Comparison of ENCODE assay signal across 28 mouse cellular contexts in genomic region chr7:109358435-109359187, GRCm38 (mm10).
A peak's percentile ranks its signal among the peaks of the same experiment; 100 is the strongest.
DNase-seq lines count a peak whose midpoint lies in the region; ATAC-seq lines count a peak whose summit lies in the region.
"Had no signal": no experiment of that assay in that cellular context is flagged by ENCODE, and none has a peak within 500 bp of the region (broad histone marks: within the 10 kb centered on the region; RNA-seq: fewer than 3 reads in every experiment).

No protein-coding gene starts in this region.

- no peak overlapping the region for H3K4me2 ChIP-seq in midbrain, embryonic 14.5 days (ENCODE audit: low read length)
- no peak overlapping the region for H3K4me2 ChIP-seq in midbrain, embryonic 15.5 days
- H3K4me2 ChIP-seq: embryonic facial prominence, embryonic 12.5 days; forebrain, embryonic 15.5 days; heart, embryonic 11.5 days; hindbrain, embryonic 13.5 days had no signal

- H3K9me3 ChIP-seq in midbrain, embryonic 14.5 days (ENCODE audit: control insufficient read depth, low read length) = no peaks in the 10 kb centered on the region
- no peaks in the 10 kb centered on the region for H3K9me3 ChIP-seq in midbrain, embryonic 15.5 days
- H3K9me3 ChIP-seq: embryonic facial prominence, embryonic 12.5 days; forebrain, embryonic 15.5 days; hindbrain, embryonic 13.5 days; midbrain, embryonic 10.5 days had no signal

- ATAC-seq in midbrain, embryonic 14.5 days (ENCODE audit: low FRiP score, low TSS enrichment) = no peak
- ATAC-seq in midbrain, embryonic 15.5 days (replicated peaks) = no peak
- ATAC-seq in hematopoietic stem cell, adult 5-6 weeks (replicated peaks in 1 of 2; ENCODE audit: insufficient read depth in 1 of 2, low FRiP score in 2 of 2, low TSS enrichment in 1 of 2, low read depth in 1 of 2, poor library complexity in 2 of 2, severe bottlenecking in 2 of 2) = peak; percentile 76 to 92
- ATAC-seq: forebrain, embryonic 15.5 days; intestine, embryonic 16.5 days had no signal

- H3K4me3 ChIP-seq in midbrain, embryonic 14.5 days (replicated peaks; ENCODE audit: low read depth, low read length) = no peak overlapping the region
- H3K4me3 ChIP-seq in midbrain, embryonic 15.5 days = no peak overlapping the region
- H3K4me3 ChIP-seq: embryonic facial prominence, embryonic 12.5 days; forebrain, embryonic 15.5 days; hindbrain, embryonic 13.5 days; midbrain, embryonic 10.5 days had no signal

- DNase-seq in midbrain, embryonic 14.5 days = peak; percentile 16
- peak; percentile 59 for DNase-seq in MEL-GATA-1-ER (ENCODE audit: extremely low read depth, low read depth)
- DNase-seq in cerebellum, postnatal 14 days = no peak
- no peak for DNase-seq in adrenal gland, postnatal 10 days
- DNase-seq in gastrocnemius, postnatal 4 days (ENCODE audit: low spot score in 2 of 2) = no peak
- DNase-seq: adrenal gland, postnatal 36 days; cerebellum, adult 2 months; cerebellum, postnatal 25 days; embryo, embryonic 11 days; heart, postnatal 36 days; kidney, adult 9 months; kidney, postnatal 14 days; layer of hippocampus, adult 9-11 months; liver; lung, adult 2 months; lung, postnatal 10 days; right cerebral cortex, postnatal 14 days; thymus, postnatal 14 days had no signal

- WGBS in midbrain, embryonic 14.5 days = 65% methylated on average over 5 of the region's 5 CpGs
- WGBS in midbrain, embryonic 15.5 days = 58% methylated on average over 5 of the region's 5 CpGs

- H3K27me3 ChIP-seq in midbrain, embryonic 14.5 days (ENCODE audit: control insufficient read depth, insufficient read depth, low read length) = no peaks in the 10 kb centered on the region
- H3K27me3 ChIP-seq in midbrain, embryonic 15.5 days (replicated peaks) = no peaks in the 10 kb centered on the region
- H3K27me3 ChIP-seq: embryonic facial prominence, embryonic 12.5 days; forebrain, embryonic 15.5 days; hindbrain, embryonic 13.5 days had no signal

- H3K36me3 ChIP-seq in midbrain, embryonic 14.5 days (ENCODE audit: control insufficient read depth, insufficient read depth, low read length) = no peaks in the 10 kb centered on the region
- H3K36me3 ChIP-seq in midbrain, embryonic 15.5 days (replicated peaks) = no peaks in the 10 kb centered on the region
- H3K36me3 ChIP-seq: embryonic facial prominence, embryonic 12.5 days; forebrain, embryonic 15.5 days; hindbrain, embryonic 13.5 days; midbrain, embryonic 10.5 days had no signal

- no peak overlapping the region for H3K9ac ChIP-seq in midbrain, embryonic 14.5 days (replicated peaks; ENCODE audit: low read length)
- H3K9ac ChIP-seq in midbrain, embryonic 15.5 days = no peak overlapping the region
- H3K9ac ChIP-seq: embryonic facial prominence, embryonic 12.5 days; forebrain, embryonic 15.5 days; hindbrain, embryonic 13.5 days; liver, embryonic 14.5 days had no signal

- no peak overlapping the region for H3K27ac ChIP-seq in midbrain, embryonic 14.5 days (replicated peaks; ENCODE audit: low read depth, low read length)
- H3K27ac ChIP-seq in midbrain, embryonic 15.5 days = no peak overlapping the region
- H3K27ac ChIP-seq: embryonic facial prominence, embryonic 12.5 days; forebrain, embryonic 15.5 days; hindbrain, embryonic 13.5 days; liver, embryonic 14.5 days; macrophage; midbrain, embryonic 10.5 days had no signal

- H3K4me1 ChIP-seq in midbrain, embryonic 14.5 days (ENCODE audit: control insufficient read depth, insufficient read depth, low read length) = no peaks in the 10 kb centered on the region
- H3K4me1 ChIP-seq in midbrain, embryonic 15.5 days = no peaks in the 10 kb centered on the region
- H3K4me1 ChIP-seq: embryonic facial prominence, embryonic 12.5 days; forebrain, embryonic 15.5 days; hindbrain, embryonic 13.5 days; midbrain, embryonic 10.5 days had no signal

Comparison
In these comparisons a context has a peak if more than half of its experiments do, and no peak if none do; other contexts are left out.
1. ATAC-seq: peak in hematopoietic stem cell, adult 5-6 weeks (2 of 2); none in midbrain, embryonic 14.5 days (single experiment) and midbrain, embryonic 15.5 days (single experiment).
2. DNase-seq: peak in midbrain, embryonic 14.5 days (single experiment) and MEL-GATA-1-ER (single experiment); none in cerebellum, postnatal 14 days (0 of 2), adrenal gland, postnatal 10 days (single experiment) and gastrocnemius, postnatal 4 days (0 of 2).